Mouse (Mus musculus): ENCODE data around the gene Ccdc12.

Gene Ccdc12

DNA sequence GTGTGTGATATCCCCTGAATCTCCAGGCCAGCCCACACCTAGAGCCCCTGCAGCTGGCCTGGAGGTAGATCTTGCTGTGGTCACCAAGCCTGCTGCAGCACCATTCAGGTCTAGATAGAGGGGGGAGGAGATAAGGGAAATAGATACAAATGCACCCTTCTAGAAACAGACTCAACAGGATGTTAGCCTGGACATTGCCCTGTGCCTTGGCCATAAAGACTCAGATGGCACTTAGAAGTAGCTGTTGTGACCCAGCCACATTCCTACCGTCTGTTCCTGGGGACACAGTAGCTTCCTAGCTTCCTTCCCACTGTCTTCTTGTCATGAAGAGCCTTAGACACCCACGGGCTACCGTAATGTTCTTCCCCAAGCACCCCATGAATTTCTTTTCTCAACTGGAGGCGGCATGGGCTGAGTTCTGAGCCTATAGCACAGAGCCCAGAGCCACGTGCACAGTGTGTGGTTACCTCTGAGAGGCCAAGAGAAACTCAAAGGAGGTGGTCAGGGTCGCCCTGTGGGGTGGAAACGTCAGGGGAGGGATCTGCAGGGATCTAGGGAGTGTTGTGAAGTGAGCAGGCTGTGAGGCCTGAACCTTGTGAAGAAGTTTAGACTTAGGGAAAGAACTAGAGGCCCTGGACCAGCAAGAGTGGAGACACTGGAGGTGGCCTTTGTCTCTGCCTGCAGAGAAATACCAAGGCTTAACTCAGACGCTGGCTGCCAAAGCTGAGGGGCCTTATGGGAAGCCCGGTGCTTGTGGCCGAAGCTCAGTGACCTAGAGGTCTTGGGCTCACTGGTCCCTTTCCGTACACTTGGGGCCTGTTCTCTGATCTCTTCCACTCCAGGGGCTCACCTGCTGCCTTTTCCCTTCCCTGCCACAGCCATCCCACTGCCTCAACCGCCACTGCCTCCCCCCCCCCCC is 45.1 kb downstream of the Ccdc12 start:
- no peak for DNase-seq (ENCODE audit: low read depth in 2 of 2, low spot score in 2 of 2)

DNA sequence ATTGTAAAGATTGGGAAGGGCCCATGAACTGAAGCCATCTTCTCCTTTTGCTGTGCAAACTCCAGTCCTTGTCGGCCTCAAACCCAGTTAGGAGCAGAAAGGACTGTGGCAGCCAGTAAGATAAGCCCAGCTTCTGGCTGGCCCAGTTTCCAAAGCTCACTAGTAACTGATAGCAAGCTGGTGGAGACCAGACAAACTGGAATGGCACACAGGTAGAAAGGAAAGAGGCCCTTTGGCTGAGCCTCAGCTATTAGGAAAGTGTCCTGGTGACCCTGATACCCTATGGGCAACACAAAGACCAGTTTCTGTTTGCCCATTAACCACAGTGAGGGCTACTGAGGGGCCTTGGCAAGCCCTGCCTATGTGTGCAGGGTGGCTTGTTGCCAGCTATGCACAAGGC is 46.5 kb downstream of the Ccdc12 start:
- no peak for DNase-seq (ENCODE audit: low read depth in 2 of 2, low spot score in 2 of 2)

DNA sequence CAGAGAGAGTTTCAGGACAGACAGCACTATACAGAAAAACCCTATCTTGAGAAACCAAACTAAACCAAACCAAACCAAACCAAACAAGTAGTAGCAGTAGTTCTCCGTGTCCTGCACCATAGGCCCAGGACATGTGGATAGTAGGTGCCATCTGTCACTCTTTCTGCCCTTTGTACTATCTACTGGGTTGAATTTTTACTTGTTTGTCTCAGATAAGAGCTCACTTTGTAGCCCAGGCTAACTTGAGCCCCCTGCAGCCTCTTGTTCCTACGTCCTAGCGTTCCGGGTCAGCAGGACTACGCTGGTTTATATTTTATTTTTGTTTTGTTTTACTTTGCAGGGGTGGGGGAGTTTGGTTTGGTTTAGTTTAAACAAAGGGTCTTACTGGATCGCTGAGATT is 47.6 kb downstream of the Ccdc12 start:
- no peak for DNase-seq (ENCODE audit: low read depth in 2 of 2, low spot score in 2 of 2)

DNA sequence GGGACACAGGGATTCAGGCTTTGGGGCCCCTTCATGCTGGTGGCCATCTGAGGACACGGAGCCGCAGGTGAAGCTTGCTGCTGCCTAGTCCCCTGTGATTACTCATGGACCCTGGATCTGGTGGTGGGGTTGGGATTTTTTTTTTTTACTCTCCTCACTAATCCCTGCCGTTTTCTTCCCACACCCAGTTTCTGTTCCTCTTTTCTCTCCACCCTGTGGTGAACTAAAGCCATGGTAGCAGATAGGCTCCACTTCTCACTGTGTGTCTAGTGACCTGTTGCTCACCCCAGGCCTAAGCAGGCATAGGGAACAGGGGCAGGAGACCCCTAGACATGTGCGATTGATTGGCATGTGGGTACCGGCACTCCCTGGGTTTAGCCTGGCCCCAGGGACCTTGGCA is 50.5 kb downstream of the Ccdc12 start:
- no peak for DNase-seq (ENCODE audit: low read depth in 2 of 2, low spot score in 2 of 2)

DNA sequence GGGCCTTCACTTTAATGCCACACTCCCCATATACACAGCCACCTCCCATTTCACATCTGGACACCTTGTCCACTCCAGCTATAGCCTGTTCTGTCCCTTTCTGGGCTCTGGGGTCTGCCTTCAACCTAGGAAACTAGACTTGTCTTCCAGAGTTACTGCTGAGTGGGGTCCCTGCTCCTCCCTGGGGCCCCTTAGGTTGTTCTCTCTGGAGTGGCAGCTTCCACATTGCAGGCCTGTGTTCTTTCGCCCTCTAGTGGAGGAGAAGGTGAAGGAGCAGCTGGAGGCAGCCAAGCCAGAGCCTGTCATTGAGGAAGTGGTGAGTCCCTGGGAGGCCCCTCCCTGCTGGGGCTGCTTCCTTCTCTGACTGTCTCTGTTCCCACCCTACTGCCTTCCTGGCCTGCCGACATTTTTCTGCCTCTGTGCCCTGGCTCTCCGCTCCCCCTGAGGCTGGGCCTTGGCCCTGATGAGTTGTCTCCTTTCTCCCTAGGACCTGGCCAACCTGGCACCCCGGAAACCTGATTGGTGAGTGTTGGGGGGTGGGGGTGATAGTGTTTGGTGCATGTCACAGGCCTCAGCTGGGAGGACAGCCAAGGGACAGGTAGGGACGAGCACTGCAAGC is 53.4 kb downstream of the Ccdc12 start:
- DNase-seq (ENCODE audit: low read depth in 2 of 2, low spot score in 2 of 2) = peak; percentile 78 to 84

DNA sequence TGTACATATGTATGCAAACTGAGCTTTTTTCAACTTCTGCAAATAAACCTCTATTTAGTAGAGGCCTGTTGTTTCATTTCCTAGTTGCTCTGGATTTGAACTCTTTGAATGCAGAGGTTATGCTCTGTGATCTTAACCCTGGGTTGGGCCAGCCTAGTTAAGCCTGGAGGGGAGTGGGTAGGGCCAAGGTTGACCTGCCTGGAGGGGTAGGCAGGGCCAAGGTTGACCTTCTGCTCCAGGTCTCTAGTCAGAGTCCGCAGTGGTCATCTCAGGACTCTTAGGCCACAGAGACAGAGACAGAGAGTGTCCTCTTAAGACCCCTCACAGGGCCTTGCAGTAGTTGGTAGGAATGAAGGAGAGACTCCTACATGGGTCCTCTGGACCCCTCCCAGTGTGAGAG is 55.2 kb downstream of the Ccdc12 start:
- DNase-seq (ENCODE audit: low read depth in 2 of 2, low spot score in 2 of 2) = no peak

DNA sequence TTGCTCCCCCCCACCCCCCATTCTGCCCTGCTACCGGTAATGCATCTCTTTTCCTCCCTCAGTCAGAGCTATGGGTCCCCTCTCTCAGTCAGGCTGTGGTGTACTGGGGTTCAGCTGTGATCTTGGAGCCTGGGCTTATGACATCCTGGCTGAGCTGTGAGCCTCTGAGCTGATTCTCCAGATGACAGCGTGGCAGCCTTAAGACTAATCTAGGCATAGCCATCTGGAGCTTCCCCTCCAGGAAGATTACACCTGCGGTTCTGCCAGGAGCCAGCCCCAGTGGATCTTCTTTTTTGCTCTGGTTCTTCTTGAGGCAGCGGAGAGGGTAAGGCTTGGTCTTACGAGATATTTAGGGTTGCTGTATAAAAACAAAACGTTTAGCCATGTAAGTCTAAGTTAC is 55.7 kb downstream of the Ccdc12 start:
- no peak for DNase-seq (ENCODE audit: low read depth in 2 of 2, low spot score in 2 of 2)

DNA sequence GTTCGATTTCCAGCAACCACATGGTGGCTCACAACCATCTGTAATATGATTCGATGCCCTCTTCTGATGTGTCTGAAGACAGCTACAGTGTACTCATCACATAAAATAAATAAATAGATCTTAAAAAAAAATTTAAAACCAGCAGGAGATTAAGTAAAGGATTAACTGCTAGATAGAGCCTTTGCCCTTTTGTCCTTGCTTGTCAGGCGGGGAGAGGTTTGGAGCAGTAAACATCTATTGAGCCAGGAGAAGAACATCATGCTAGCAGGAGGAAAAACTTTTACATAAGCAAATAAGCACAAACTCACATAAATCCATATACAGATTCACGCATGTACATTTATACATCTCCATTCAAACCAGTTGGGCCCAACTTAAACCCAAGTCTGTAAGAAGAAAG is 56.2 kb downstream of the Ccdc12 start:
- no peak for DNase-seq (ENCODE audit: low read depth in 2 of 2, low spot score in 2 of 2)

DNA sequence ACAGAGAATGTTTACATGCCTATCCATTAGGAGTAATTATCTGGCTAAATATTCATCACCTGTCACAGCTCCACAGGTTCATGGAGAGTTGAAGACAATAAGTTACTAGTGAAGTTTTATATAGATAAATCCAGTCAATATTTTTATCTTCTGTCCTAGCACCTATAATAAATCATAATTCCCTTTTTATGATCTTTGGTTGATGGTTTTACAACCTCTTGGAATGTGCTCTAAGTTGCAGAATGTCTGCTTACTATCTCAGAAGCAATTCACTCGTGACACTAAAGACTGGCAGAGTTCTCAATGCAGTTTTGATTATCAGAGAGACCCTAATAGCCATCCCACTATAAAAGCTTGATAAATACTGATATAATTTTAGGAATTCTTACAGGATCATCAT is 57.1 kb downstream of the Ccdc12 start:
- no peak for DNase-seq (ENCODE audit: low read depth in 2 of 2, low spot score in 2 of 2)

DNA sequence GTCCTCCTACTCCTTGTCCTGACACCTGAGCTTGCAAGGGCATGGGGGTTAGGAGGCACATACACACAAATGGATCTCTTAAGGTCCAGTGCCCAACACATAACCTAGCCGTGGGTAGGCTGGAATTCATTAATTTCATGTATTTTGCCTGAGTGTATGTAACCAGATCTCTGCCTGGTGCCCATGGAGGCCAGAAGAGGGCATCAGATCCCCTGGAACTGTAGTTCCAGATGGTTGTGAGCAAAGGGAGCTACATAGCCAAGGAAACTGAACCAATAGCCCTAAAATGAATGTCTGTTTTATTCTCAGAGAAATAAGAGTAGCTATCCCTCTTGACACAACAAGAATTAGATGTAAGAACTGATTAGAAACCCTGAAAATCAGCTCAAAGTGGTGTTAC is 59.1 kb downstream of the Ccdc12 start:
- no peak for DNase-seq (ENCODE audit: low read depth in 2 of 2, low spot score in 2 of 2)

DNA sequence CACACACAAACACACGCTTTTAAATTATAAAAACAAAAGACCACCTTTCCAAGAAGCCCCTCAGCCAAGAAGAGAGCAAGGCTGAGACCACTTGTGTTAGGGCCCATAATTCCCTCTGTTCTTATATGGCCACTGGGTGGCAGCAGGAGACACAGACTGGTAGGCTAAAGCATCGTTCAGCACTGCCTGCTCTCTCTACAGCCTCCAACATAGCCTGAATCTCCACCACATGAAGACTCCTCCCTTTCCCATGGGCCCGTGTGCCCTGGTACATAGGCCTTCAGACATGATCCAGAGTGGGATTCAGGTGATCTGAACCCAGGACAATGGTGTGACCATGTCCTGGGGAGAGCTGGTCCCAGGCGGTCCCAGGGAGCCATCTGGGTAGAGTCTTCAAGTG is 60.5 kb downstream of the Ccdc12 start:
- peak; percentile 26 to 46 for DNase-seq (ENCODE audit: low read depth in 2 of 2, low spot score in 2 of 2)

DNA sequence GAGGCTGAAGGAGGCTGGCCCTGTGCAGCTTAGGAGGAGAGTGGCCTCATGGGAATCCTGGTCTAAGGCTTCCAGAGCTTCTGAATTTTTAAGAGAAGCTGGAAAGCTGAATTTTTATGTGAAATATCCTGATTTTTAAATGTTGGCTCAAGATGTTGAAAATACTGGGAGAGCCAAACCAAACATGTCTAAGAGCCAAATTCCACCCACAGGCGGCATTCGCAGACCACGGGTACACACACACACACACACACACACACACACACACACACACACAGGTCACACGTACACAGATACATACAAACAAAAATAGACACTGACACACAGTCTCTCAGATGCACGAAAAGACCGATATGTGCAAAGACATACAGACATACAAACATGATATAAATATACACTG is 61.8 kb downstream of the Ccdc12 start:
- DNase-seq (ENCODE audit: low read depth in 2 of 2, low spot score in 2 of 2) = no peak

DNA sequence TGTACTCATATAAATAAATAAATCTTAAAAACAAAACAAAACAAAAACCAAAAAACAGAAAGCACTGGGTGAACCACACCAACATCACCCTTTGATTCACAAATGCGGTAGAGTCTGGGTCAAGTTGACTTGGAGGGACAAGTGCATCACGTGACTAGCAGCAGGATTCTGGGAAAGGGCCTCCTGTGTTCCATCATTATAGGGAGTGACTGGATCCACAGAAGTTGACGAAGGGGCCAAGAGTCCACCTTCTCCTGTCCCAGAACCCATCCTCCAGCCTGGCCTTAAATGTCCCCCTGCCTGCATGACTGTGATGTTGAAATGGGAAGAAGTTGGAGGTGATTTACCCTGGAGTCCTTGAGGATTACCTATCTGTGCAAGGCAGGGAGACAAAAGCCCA is 62.5 kb downstream of the Ccdc12 start:
- DNase-seq (ENCODE audit: low read depth in 2 of 2, low spot score in 2 of 2) = no peak

DNA sequence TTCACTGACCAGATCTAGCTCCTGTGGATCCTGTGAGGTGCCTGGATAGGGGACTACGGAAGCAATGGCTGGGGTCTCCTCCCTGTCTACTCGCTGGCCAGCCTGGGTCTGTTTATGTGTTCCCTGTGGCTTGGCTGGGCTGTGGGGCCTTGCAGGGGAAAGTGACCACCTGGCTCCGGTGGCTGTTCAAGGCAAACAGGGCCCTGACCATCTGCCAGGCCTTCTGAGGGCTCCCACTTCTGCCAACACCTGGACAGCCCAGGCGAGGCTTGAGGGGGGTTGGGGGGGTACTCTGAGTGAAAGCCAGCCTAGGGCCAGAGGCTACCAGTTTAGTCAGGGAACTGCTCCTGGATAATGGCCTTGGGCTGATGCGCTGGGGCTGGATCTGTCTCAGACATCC is 63.7 kb downstream of the Ccdc12 start:
- DNase-seq (ENCODE audit: low read depth in 2 of 2, low spot score in 2 of 2) = no peak

DNA sequence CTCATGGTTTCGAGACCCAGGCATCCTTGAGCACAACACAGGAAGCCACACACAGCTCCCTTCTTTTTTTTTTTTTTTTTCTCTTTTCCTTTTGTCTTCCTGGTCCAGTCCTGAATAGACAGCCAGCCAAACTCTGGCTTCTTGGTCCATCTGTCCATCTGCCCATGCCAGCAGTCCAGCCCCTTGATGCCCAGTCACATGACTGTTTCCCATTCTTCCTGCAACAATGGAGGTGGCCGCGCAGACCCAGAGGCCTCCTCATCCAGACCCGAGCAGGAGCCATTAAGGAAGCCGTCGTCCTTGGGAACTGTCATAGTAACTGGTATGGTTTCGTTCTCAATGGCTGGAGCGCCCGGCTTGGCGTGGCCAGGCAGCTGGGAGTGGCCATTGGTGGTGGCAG is 65.8 kb downstream of the Ccdc12 start:
- no peak for DNase-seq (ENCODE audit: low read depth in 2 of 2, low spot score in 2 of 2)

DNA sequence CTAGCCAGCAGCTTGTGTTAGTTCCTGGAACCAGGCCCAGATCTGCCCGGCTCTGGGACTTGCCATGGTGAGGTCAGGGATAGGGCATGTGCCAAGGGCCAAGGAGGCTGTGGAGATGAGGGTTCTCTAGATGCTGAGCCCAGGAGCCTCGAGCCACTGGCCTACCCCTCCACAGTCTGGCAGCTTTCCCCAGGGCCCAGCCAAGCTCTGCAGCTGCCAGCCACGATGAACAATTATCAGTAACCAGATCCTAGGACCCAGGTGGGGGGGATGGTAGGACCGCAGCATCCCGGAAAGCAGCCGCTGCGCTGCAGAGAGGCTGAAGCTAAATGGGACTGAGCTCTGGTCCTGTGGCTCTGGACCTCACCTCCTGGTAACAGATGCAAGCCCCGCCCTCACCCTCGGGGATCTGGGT is 69.4 kb downstream of the Ccdc12 start:
- no peak for DNase-seq (ENCODE audit: low read depth in 2 of 2, low spot score in 2 of 2)

DNA sequence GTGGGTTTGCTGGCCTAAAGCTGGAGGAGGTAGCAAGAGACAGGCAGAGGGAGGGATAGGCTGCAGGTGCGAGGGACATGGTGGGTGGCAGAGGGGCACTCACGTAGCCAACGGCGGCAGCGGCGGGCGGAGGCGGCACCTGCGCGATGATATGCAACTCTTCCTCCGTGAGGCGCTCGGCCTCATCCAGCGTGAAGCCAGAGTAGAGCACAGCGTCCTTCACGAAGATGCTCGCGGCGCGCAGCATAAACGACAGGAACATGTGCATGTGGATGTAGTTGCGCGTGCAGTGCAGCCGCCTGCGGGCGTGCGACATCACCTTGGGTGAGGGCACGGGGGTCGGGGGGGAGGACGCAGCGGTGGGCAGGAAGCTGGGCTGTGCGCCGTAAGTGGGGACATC is 70.6 kb downstream of the Ccdc12 start:
- no peak for DNase-seq (ENCODE audit: low read depth in 2 of 2, low spot score in 2 of 2)

DNA sequence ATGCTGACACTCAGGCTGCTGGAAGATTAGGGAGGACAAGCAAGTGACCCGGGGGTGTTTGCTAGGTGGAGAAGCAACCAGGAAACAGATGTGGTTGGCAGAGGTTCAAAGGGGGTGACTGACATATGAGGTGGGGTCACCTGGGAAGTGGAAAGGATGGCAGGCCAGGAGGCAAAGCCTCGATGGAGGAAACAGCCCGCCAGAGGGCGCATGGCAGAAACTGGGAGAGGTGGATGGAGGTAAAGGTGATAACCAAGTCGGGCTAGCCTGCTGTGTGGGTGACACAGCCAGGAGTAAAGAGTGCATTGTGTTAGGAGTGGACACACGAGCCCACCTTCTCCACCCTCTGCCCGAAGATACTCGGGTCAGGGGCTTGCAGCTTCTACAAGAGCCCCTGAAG is 73.5 kb downstream of the Ccdc12 start:
- DNase-seq (ENCODE audit: low read depth in 2 of 2, low spot score in 2 of 2) = peak; percentile 41 to 58

DNA sequence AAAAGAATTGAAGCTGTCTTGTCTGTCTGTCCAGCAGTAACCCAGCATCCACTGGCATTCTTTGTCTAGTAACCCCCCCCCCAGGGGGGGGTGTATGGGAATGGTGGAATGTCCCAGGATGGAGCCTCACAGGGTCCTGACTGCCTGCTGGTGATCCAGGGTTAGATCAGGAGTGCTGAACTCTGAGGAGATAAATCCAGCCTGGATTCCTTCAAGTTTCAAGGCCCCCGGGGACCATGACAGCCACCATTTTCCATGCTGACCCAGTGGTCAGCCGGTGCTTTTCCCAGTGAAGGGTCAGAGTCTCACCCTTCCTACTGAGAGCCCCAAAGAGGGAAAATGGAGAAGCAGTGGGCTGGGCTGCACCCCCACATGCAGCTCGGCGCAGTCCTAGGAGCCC is 75.6 kb downstream of the Ccdc12 start:
- no peak for DNase-seq (ENCODE audit: low read depth in 2 of 2, low spot score in 2 of 2)

DNA sequence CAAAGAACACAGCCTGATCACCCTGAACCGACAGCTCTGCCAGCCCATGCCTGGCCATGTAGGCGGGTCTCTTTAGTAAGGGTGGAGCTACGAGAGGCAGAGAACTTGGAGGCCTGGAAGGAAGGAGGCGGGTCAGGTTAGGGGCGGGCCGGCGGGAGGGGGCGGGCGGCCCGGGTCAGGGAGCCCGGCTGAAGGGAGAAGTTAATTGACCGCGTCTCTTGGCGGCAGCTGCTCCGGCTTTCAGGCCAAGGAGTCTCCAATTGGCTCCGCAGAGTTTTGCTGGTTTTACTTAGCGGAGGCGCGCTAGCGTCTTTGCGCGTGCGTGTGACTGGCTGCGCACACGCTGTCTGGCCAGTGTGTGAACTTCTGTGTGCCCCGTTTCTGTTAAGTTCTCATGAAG is 76.3 kb downstream of the Ccdc12 start:
- DNase-seq (ENCODE audit: low read depth in 2 of 2, low spot score in 2 of 2) = peak in 1 of 2 experiments; percentile 37

DNA sequence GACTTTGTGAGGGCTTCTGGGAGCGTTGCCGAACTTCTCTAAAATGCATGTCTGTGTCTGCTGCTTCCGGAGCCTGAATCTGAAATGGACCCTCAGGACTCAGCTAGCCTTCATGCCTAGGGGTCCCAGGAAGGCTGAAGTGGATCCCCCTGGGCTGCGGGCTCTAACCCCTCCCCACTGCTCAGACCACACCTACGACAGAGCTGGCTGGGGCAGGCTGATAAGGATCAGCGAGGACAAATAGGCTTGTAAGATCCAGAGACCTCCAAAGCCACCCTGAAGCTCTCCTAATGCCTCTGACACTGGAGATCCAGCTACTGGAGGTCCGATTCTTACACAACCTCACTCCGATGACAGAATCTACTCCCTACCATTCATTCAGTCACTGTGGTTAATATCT is 76.8 kb downstream of the Ccdc12 start:
- no peak for DNase-seq (ENCODE audit: low read depth in 2 of 2, low spot score in 2 of 2)

DNA sequence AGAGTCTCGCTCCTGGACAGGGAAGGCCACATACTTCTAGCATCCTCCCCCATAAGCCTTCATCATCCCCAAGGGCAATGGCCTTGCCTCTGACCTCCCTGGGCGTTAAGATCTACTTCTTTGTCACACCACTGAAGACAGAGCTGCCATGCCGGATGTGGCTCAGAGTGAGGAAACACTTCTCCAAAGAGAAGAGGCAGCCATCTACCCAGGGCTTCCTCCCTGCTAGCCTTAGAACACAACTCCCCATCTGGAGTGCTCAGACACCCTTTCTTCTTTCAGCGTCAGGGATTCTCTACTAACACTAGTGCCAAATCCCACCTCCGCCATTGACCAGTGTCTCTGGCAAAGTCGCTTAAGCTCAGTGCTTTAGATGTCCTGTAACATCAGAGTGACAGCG is 77.9 kb downstream of the Ccdc12 start:
- no peak for DNase-seq (ENCODE audit: low read depth in 2 of 2, low spot score in 2 of 2)

DNA sequence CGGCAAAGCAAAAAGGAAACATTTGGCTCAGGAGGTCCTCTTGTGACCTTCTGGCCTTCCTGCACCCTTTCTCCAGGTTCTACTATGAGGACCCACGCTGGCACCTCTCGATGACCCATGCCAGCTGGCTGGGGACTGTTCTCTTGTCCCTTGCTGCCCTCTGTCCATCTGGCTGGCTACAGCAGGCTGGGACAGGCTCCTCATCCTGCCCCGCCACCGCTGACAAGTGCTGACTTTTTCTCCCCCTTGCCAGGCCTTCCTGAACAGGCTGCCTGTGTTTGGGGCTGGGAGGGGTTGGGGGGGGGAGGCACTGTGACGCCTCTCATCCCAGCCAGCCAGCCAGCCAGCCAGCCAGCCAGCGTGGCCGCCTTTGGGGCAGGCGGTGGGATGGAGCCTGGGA is 80.1 kb downstream of the Ccdc12 start:
- DNase-seq (ENCODE audit: low read depth in 2 of 2, low spot score in 2 of 2) = no peak
